Mouse (Mus musculus) right cerebral cortex, postnatal 4 days (tissue): Measurements from ENCODE around the gene Tsks.

Source experiments
- DNase-seq: peaks from one replicate; pipeline ENCODE4 v3.0.0-alpha.2; 2022

Tsks gene

GRCm38 (mm10) chr7:44952611-44953306, 9.8 kb downstream of the Tsks start:
- peak; percentile 76 for DNase-seq

GRCm38 (mm10) chr7:44953561-44953960, 10.6 kb downstream of the Tsks start:
- DNase-seq: no peak

- DNase-seq: no peak
These were observed 11.3 kb downstream of the Tsks start for GRCm38 (mm10) chr7:44954091-44954885.

- DNase-seq: no peak
These were observed 12.6 kb downstream of the Tsks start for GRCm38 (mm10) chr7:44955628-44956027.

GRCm38 (mm10) chr7:44956266-44956665, 13.3 kb downstream of the Tsks start:
- no peak for DNase-seq

- no peak for DNase-seq
These were observed 14.3 kb downstream of the Tsks start for GRCm38 (mm10) chr7:44957183-44957835.

- DNase-seq: no peak
These were observed 15.2 kb downstream of the Tsks start for GRCm38 (mm10) chr7:44958208-44958607.

- DNase-seq: no peak
These were observed 16.3 kb downstream of the Tsks start for GRCm38 (mm10) chr7:44959281-44959680.

GRCm38 (mm10) chr7:44959874-44960511, 17.0 kb downstream of the Tsks start:
- no peak for DNase-seq

- DNase-seq: no peak
These were observed 17.5 kb downstream of the Tsks start for GRCm38 (mm10) chr7:44960512-44960910.

GRCm38 (mm10) chr7:44962337-44962736, 19.3 kb downstream of the Tsks start:
- no peak for DNase-seq

GRCm38 (mm10) chr7:44962831-44963230, 19.8 kb downstream of the Tsks start:
- no peak for DNase-seq

GRCm38 (mm10) chr7:44964990-44965389, 22.0 kb downstream of the Tsks start:
- no peak for DNase-seq

- DNase-seq: no peak
These were observed 23.0 kb downstream of the Tsks start for GRCm38 (mm10) chr7:44965975-44966374.

GRCm38 (mm10) chr7:44966638-44967037, 23.6 kb downstream of the Tsks start:
- DNase-seq: no peak

GRCm38 (mm10) chr7:44970231-44970691, 27.3 kb downstream of the Tsks start:
- peak; percentile 84 for DNase-seq

GRCm38 (mm10) chr7:44971142-44971541, 28.1 kb downstream of the Tsks start:
- no peak for DNase-seq

GRCm38 (mm10) chr7:44973415-44974130, 30.6 kb downstream of the Tsks start:
- no peak for DNase-seq

- DNase-seq: peak; percentile 95
These were observed 31.5 kb downstream of the Tsks start, which contains the start of gene Cpt1c for GRCm38 (mm10) chr7:44974383-44975116. Cpt1c (minus strand) TSS chr7:44974851.

GRCm38 (mm10) chr7:44975117-44975419, 32.1 kb downstream of the Tsks start:
- no peak for DNase-seq

GRCm38 (mm10) chr7:44978300-44978699, 35.3 kb downstream of the Tsks start:
- DNase-seq: no peak

- DNase-seq: no peak
These were observed 38.5 kb downstream of the Tsks start for GRCm38 (mm10) chr7:44981539-44981938.
